Mouse (Mus musculus) liver, embryonic 16.5 days (tissue): ENCODE measurements around the gene Erf. TPM values are rescaled to one million over a fixed set of nuclear protein-coding genes. Genes with fewer than 3 reads are reported as not detected.

ENCODE experiments used
- ATAC-seq: fragments of 200-750 bp; cut with Nextera tagmentation; 2 replicates; pipeline ENCODE4 v1.8.0; 2017; ENCODE audit warnings: low read depth, mild to moderate bottlenecking, moderate number of reproducible peaks, moderate library complexity
- H3K27ac ChIP-seq: fragments of 300-500 bp; sonication (generic); 2 replicates; pipeline ENCODE4 v1.5.1; 2014; ENCODE audit warnings: mild to moderate bottlenecking, low read length
- H3K27me3 ChIP-seq: fragments of 300-500 bp; sonication (generic); 2 replicates; pipeline ENCODE4 v1.6.1; 2014; ENCODE audit warnings: low read depth, low read length, mixed read lengths; ENCODE audit not compliant: control insufficient read depth, insufficient read depth
- H3K36me3 ChIP-seq: fragments of 300-500 bp; sonication (generic); 2 replicates; pipeline ENCODE4 v1.6.1; 2014; ENCODE audit warnings: mild to moderate bottlenecking; ENCODE audit not compliant: control insufficient read depth, insufficient read depth
- H3K4me1 ChIP-seq: fragments of 300-500 bp; sonication (generic); 2 replicates; pipeline ENCODE4 v1.6.1; 2014; ENCODE audit warnings: low read depth, low read length, mixed read lengths; ENCODE audit not compliant: control insufficient read depth
- H3K4me2 ChIP-seq: fragments of 300-500 bp; sonication (generic); 2 replicates; pipeline ENCODE4 v1.6.1; 2014; ENCODE audit warnings: low read depth, low read length, mixed read lengths
- H3K4me3 ChIP-seq: fragments of 300-500 bp; sonication (generic); 2 replicates; pipeline ENCODE4 v1.5.1; 2014; ENCODE audit warnings: low read depth, mild to moderate bottlenecking, low read length
- H3K9ac ChIP-seq: fragments of 300-500 bp; sonication (generic); 2 replicates; pipeline ENCODE4 v1.6.1; 2014; ENCODE audit warnings: low read depth, low read length
- H3K9me3 ChIP-seq: fragments of 300-500 bp; sonication (generic); replicated peaks from 2 replicates; pipeline ENCODE4 v1.6.1; 2016; ENCODE audit warnings: low read length; ENCODE audit not compliant: control insufficient read depth
- WGBS: fragments of 180-500 bp; shearing (Covaris S2); extraction: QIAGEN DNeasy Blood & Tissue Kit; methylation state at CpG from one replicate; pipeline ENCODE4 v1.1.7; 2014; ENCODE audit not compliant: insufficient replicate concordance; 5-methylcytosine and 5-hydroxymethylcytosine counted together
- polyA plus RNA-seq: library from polyadenylated mRNA; unstranded; fragments of >200 nt; fragmentation: Nextera tagmentation; extraction: Ambion mirVana; gene quantifications from 2 replicates; pipeline ENCODE4 v1.2.1, GENCODE M21; 2015

Gene Erf
- polyA plus RNA-seq, 1 experiment from 2014 or later = 3.6 TPM

DNA sequence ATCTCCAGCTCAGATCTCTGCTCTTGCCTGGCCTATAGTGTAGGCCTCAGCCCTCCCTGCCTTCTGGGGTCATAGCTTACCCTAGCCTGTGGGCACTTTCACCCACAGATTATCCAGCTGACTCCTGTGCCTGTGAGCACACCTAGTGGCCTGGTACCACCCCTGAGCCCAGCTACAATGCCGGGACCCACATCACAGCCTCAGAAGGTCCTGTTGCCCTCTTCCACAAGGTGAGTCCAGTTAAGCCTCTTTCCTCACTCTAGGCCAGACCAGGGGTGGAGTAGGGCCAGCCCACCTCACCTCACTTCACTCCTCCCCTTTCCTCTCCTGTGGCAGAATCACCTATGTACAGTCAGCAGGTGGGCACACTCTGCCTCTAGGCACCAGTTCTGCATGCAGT, 39.9 kb upstream of the Erf start:
- ATAC-seq = no peak
- 88% methylated on average over 1 of the region's 1 CpGs for WGBS
- no peak overlapping the region for H3K4me3 ChIP-seq

DNA sequence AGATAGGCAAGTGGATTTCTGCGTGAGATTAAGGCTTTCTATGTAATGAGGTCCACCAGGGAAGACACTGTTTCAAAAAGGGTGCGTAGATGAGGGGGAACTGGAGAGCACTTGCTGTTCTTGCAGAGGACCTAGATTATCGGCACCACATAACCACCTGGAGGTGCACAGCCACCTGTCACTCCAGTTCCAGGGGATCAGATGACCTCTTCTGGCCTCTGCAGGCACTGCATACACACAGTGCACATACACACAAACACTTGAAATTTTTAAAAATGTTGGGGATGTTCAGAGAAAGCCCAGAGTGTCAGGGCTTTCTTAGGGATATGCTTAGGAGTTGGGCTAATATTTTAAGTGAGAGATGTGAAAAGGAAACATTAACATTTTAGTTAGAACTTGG, 39.4 kb upstream of the Erf start:
- no peak overlapping the region for H3K9ac ChIP-seq
- ATAC-seq = no peak
- H3K4me1 ChIP-seq = no peaks in the 10 kb centered on the region
- H3K9me3 ChIP-seq = no peaks in the 10 kb centered on the region
- H3K27ac ChIP-seq = no peak overlapping the region
- H3K27me3 ChIP-seq = no peaks in the 10 kb centered on the region
- peaks cover 87% of the 10 kb centered on the region for H3K36me3 ChIP-seq
- WGBS = 88% methylated on average over 3 of the region's 3 CpGs
- H3K4me2 ChIP-seq = no peak overlapping the region
- no peak overlapping the region for H3K4me3 ChIP-seq

More for the DNA sequence above, 39.9 kb upstream of the Erf start:
- Histone ChIP-seq H3K27me3 (no peaks in the 10 kb centered on the region), H3K27ac (no peak overlapping the region), H3K4me1 (no peaks in the 10 kb centered on the region), H3K9ac (no peak overlapping the region), H3K36me3 (peaks cover 83% of the 10 kb centered on the region), H3K9me3 (no peaks in the 10 kb centered on the region), H3K4me2 (no peak overlapping the region)

DNA sequence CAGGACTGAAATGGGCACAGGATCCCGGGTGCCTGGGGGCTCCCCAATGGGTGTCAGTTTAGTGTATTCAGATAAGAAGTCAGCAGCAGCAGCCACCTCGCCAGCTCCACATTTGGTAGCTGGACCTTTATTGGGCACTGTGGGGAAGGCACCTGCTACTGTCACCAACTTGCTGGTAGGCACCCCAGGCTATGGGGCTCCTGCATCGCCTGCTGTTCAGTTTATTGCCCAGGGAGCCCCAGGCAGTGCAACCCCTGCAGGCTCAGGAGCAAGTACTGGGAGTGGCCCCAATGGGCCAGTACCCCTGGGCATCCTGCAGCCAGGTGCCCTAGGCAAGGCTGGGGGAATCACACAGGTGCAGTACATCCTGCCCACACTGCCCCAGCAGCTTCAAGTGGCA, 38.2 kb upstream of the Erf start:
- H3K9me3 ChIP-seq = no peaks in the 10 kb centered on the region
- H3K4me3 ChIP-seq = no peak overlapping the region
- 72% methylated on average over 3 of the region's 3 CpGs for WGBS
- peaks cover 83% of the 10 kb centered on the region for H3K36me3 ChIP-seq
- no peak overlapping the region for H3K27ac ChIP-seq
- H3K4me1 ChIP-seq = peaks cover 7% of the 10 kb centered on the region
- no peaks in the 10 kb centered on the region for H3K27me3 ChIP-seq
- H3K9ac ChIP-seq = no peak overlapping the region
- H3K4me2 ChIP-seq = no peak overlapping the region
- no peak for ATAC-seq

DNA sequence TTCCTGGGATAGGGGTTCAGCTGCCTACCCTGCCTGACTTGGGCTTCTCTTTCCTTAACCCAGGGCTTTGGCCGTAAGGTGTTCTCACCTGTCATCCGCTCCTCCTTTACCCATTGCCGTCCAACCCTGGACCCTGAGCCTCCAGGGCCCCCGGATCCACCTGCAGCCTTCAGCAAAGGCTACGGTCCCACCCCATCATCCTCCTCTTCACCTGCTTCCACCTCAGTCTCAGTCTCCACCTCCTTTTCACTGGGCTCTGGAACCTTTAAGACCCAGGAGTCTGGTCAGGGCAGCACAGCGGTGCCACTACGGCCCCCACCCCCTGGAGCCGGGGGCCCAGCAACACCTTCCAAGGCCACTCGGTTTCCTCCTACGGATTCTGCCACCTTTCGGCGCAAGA, 37.5 kb upstream of the Erf start:
- H3K4me1 ChIP-seq = peaks cover 14% of the 10 kb centered on the region
- WGBS = 92% methylated on average over 12 of the region's 12 CpGs
- peaks cover 79% of the 10 kb centered on the region for H3K36me3 ChIP-seq
- no peaks in the 10 kb centered on the region for H3K9me3 ChIP-seq
- no peak for ATAC-seq
- no peak overlapping the region for H3K4me3 ChIP-seq
- no peak overlapping the region for H3K4me2 ChIP-seq
- no peaks in the 10 kb centered on the region for H3K27me3 ChIP-seq
- no peak overlapping the region for H3K27ac ChIP-seq
- no peak overlapping the region for H3K9ac ChIP-seq

DNA sequence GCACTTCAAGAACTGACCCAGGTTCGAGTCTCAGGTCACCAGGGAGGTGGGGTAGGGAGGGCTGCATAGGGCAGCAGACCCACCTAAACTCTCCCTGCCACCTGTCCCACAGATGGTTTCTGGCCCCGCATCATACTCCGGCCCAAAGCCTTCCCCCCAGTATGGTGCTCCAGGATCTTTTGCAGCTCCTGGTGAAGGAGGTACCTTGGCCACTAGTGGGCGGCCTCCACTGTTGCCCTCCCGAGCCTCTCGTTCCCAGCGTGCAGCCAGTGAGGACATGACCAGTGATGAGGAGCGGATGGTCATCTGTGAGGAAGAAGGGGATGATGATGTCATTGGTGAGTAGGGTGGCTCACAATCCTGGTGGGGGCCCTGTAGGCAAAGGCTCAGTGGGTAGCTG, 36.4 kb upstream of the Erf start:
- H3K36me3 ChIP-seq = peaks cover 68% of the 10 kb centered on the region
- 81% methylated on average over 8 of the region's 8 CpGs for WGBS

DNA sequence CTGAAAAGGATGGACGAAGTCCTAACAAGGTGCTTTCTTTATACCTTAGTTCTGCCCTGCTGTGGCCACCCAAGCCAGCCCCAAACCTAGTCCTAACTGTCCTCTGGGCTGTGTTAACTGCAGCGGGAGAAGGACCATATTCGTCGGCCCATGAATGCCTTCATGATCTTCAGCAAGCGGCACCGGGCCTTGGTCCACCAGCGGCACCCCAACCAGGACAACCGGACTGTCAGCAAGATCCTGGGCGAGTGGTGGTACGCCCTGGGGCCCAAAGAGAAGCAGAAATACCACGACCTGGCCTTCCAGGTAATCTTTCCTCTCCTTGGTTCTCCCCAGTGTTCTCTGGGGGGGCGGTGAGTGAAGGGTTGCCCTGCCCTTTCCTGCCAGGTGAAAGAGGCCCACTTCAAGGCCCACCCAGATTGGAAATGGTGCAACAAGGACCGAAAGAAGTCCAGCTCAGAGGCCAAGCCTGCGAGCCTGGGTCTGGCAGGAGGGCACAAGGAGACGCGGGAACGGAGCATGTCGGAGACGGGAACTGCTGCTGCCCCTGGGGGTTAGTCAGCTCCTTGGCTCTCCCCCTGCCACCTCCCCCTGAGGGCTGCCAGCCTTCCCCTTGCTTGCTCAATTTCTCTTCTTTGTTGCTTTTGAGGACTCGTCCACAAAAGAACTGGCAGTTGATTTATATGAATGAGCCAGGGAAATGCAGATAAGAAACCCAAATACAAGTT, 35.1 kb upstream of the Erf start:
- H3K27me3 ChIP-seq = no peaks in the 10 kb centered on the region
- ATAC-seq = no peak
- 89% methylated on average over 20 of the region's 20 CpGs for WGBS
- H3K4me1 ChIP-seq = peaks cover 28% of the 10 kb centered on the region
- no peak overlapping the region for H3K27ac ChIP-seq
- no peaks in the 10 kb centered on the region for H3K9me3 ChIP-seq
- H3K4me3 ChIP-seq = no peak overlapping the region
- H3K36me3 ChIP-seq = peaks cover 56% of the 10 kb centered on the region
- H3K9ac ChIP-seq = no peak overlapping the region
- H3K4me2 ChIP-seq = no peak overlapping the region

More for the DNA sequence above, 36.4 kb upstream of the Erf start:
- no peak for ATAC-seq
- Histone ChIP-seq H3K27ac (no peak overlapping the region), H3K9me3 (no peaks in the 10 kb centered on the region), H3K27me3 (no peaks in the 10 kb centered on the region), H3K4me2 (no peak overlapping the region), H3K4me1 (peaks cover 17% of the 10 kb centered on the region), H3K9ac (no peak overlapping the region), H3K4me3 (no peak overlapping the region)

DNA sequence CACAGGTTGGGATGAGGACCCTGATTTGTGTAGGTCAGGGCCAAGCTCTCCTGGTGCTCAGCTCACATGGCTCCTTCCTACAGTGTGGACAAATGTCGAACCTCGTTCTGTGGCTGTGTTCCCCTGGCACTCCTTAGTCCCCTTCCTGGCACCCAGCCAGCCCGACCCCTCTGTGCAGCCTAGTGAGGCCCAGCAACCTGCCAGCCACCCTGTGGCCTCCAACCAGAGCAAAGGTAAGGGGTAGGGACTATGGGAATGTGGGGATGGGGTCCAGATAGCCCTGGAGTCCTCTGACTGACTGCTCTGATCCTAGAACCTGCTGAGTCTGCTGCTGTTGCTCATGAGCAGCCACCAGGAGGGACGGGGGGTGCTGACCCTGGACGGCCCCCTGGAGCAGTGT, 34.2 kb upstream of the Erf start:
- Histone ChIP-seq H3K4me3 (no peak overlapping the region), H3K36me3 (peaks cover 48% of the 10 kb centered on the region), H3K4me2 (no peak overlapping the region), H3K9ac (no peak overlapping the region), H3K4me1 (peaks cover 37% of the 10 kb centered on the region), H3K27me3 (no peaks in the 10 kb centered on the region), H3K27ac (no peak overlapping the region), H3K9me3 (no peaks in the 10 kb centered on the region)
- 71% methylated on average over 5 of the region's 5 CpGs for WGBS
- no peak for ATAC-seq

DNA sequence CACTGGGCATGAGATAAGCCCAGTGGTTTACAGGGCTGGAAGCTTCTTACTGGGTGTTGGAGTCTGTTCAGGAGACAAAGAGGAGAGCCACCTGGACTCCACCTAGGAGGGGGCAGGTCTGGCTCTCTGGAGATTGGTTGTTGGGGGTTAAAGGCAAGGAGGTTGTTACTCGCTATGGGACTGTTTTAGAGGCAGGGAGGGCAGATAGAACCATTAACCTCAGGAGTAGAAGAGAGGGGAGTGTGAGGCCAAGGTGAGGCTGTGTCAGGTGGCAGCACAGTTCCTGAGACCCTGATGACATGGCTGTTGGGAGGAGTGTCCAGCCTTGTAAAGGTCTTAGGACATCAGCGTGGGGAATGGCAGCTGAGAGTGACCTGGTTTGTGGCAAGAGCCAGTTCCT, 33.6 kb upstream of the Erf start:
- Histone ChIP-seq H3K4me3 (no peak overlapping the region; the same call in 1 of the 2 replicates), H3K4me1 (peaks cover 43% of the 10 kb centered on the region), H3K27ac (peak overlapping the region; percentile 66; the same call in 1 of the 2 replicates), H3K9ac (peak overlapping the region; percentile 85), H3K27me3 (no peaks in the 10 kb centered on the region), H3K4me2 (peak overlapping the region; percentile 98; the same call in 1 of the 2 replicates), H3K36me3 (peaks cover 42% of the 10 kb centered on the region), H3K9me3 (no peaks in the 10 kb centered on the region)
- no peak for ATAC-seq
- 52% methylated on average over 2 of the region's 2 CpGs for WGBS

DNA sequence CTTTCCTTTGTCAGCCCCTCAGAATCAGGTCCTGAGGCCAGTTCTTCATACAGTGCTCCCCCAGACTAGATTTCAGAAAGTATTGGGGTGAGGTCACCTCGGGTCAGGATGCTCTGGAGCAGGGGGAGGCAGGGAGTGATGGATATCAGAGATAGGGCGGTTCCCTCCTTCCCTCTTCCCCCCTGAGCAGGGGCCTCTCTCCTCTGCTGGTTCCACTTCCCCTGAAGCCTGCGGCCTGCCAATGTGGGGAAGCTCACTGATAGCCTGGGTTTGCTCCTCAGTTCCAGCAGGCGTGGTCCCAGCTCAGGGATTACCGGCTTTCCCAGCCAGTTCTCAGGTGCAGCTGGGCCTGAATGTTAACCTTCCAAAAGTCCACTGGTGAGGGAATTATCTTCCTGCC, 33.1 kb upstream of the Erf start:
- no peaks in the 10 kb centered on the region for H3K27me3 ChIP-seq

More for the DNA sequence above, 33.1 kb upstream of the Erf start:
- Histone ChIP-seq H3K36me3 (peaks cover 36% of the 10 kb centered on the region), H3K9ac (peak overlapping the region; percentile 85), H3K4me3 (peak overlapping the region; percentile 82), H3K9me3 (no peaks in the 10 kb centered on the region), H3K4me2 (peak overlapping the region; percentile 98), H3K4me1 (peaks cover 43% of the 10 kb centered on the region), H3K27ac (peak overlapping the region; percentile 66)
- ATAC-seq = no peak
- WGBS = 6% methylated on average over 5 of the region's 5 CpGs
